Mouse (Mus musculus): ENCODE measurements around the gene Acvrl1.

The Acvrl1 gene

GRCm38 (mm10) chr15:101147115-101147909 lies 19.0 kb downstream of the Acvrl1 start:
- 0 out of 2 replicates have a peak overlapping the region, but pooled peaks have one; percentile 5 for H3K4me3 ChIP-seq (replicated peaks; ENCODE audit: low read length)
- H3K27me3 ChIP-seq (ENCODE audit: insufficient read depth, low read length), result no peaks in the 10 kb centered on the region; the same call in 1 of the 2 replicates
- H3K36me3 ChIP-seq (ENCODE audit: insufficient read depth, low read length), result no peaks in the 10 kb centered on the region
- H3K4me1 ChIP-seq (replicated peaks; ENCODE audit: low read depth, low read length), result peaks cover 59% of the 10 kb centered on the region
- TF ChIP-seq POU5F1 (IDR thresholded peaks at IDR 0.05; ENCODE audit: borderline replicate concordance, low read length) (no peak), NANOG (IDR thresholded peaks at IDR 0.05; ENCODE audit: borderline replicate concordance, low read length) (no peak), CTCF (conservative IDR thresholded peaks at IDR 0.05; ENCODE audit: low read length) (no peak)
- H3K9me3 ChIP-seq (ENCODE audit: low read length), result no peaks in the 10 kb centered on the region

GRCm38 (mm10) chr15:101147910-101148273 lies 19.6 kb downstream of the Acvrl1 start:
- TF ChIP-seq POU5F1 (IDR thresholded peaks at IDR 0.05; ENCODE audit: borderline replicate concordance, low read length), result no peak
- no peak for TF ChIP-seq NANOG (IDR thresholded peaks at IDR 0.05; ENCODE audit: borderline replicate concordance, low read length)
- TF ChIP-seq CTCF (conservative IDR thresholded peaks at IDR 0.05; ENCODE audit: low read length), result no peak
- H3K4me3 ChIP-seq (replicated peaks; ENCODE audit: low read length), result 0 out of 2 replicates have a peak overlapping the region, but pooled peaks have one; percentile 5
- no peaks in the 10 kb centered on the region for H3K9me3 ChIP-seq (ENCODE audit: low read length)
- no peaks in the 10 kb centered on the region; the same call in 1 of the 2 replicates for H3K27me3 ChIP-seq (ENCODE audit: insufficient read depth, low read length)
- peaks cover 59% of the 10 kb centered on the region for H3K4me1 ChIP-seq (replicated peaks; ENCODE audit: low read depth, low read length)
- H3K36me3 ChIP-seq (ENCODE audit: insufficient read depth, low read length), result no peaks in the 10 kb centered on the region

- Histone ChIP-seq H3K27me3 (ENCODE audit: insufficient read depth, low read length) (no peaks in the 10 kb centered on the region; the same call in 1 of the 2 replicates), H3K9me3 (ENCODE audit: low read length) (no peaks in the 10 kb centered on the region), H3K4me1 (replicated peaks; ENCODE audit: low read depth, low read length) (peaks cover 57% of the 10 kb centered on the region), H3K36me3 (ENCODE audit: insufficient read depth, low read length) (no peaks in the 10 kb centered on the region), H3K4me3 (replicated peaks; ENCODE audit: low read length) (no peak overlapping the region)
- TF ChIP-seq POU5F1 (IDR thresholded peaks at IDR 0.05; ENCODE audit: borderline replicate concordance, low read length) (no peak), CTCF (conservative IDR thresholded peaks at IDR 0.05; ENCODE audit: low read length) (peak; percentile 65), NANOG (IDR thresholded peaks at IDR 0.05; ENCODE audit: borderline replicate concordance, low read length) (no peak)
Measured at GRCm38 (mm10) chr15:101148604-101149003, 20.3 kb downstream of the Acvrl1 start.

GRCm38 (mm10) chr15:101151409-101152261 lies 23.3 kb downstream of the Acvrl1 start:
- Histone ChIP-seq H3K27me3 (ENCODE audit: insufficient read depth, low read length) (no peaks in the 10 kb centered on the region; the same call in 1 of the 2 replicates), H3K36me3 (ENCODE audit: insufficient read depth, low read length) (no peaks in the 10 kb centered on the region), H3K4me1 (replicated peaks; ENCODE audit: low read depth, low read length) (peaks cover 46% of the 10 kb centered on the region), H3K4me3 (replicated peaks; ENCODE audit: low read length) (no peak overlapping the region), H3K9me3 (ENCODE audit: low read length) (no peaks in the 10 kb centered on the region)
- TF ChIP-seq POU5F1 (IDR thresholded peaks at IDR 0.05; ENCODE audit: borderline replicate concordance, low read length), result no peak
- no peak for TF ChIP-seq NANOG (IDR thresholded peaks at IDR 0.05; ENCODE audit: borderline replicate concordance, low read length)
- TF ChIP-seq CTCF (conservative IDR thresholded peaks at IDR 0.05; ENCODE audit: low read length), result no peak

- no peaks in the 10 kb centered on the region; the same call in 1 of the 2 replicates for H3K27me3 ChIP-seq (ENCODE audit: insufficient read depth, low read length)
- peaks cover 33% of the 10 kb centered on the region for H3K4me1 ChIP-seq (replicated peaks; ENCODE audit: low read depth, low read length)
- no peak overlapping the region for H3K4me3 ChIP-seq (replicated peaks; ENCODE audit: low read length)
- H3K9me3 ChIP-seq (ENCODE audit: low read length), result no peaks in the 10 kb centered on the region
- no peak for TF ChIP-seq CTCF (conservative IDR thresholded peaks at IDR 0.05; ENCODE audit: low read length)
- no peak for TF ChIP-seq POU5F1 (IDR thresholded peaks at IDR 0.05; ENCODE audit: borderline replicate concordance, low read length)
- no peak for TF ChIP-seq NANOG (IDR thresholded peaks at IDR 0.05; ENCODE audit: borderline replicate concordance, low read length)
- no peaks in the 10 kb centered on the region for H3K36me3 ChIP-seq (ENCODE audit: insufficient read depth, low read length)
Measured at GRCm38 (mm10) chr15:101154700-101155616, 26.6 kb downstream of the Acvrl1 start.

GRCm38 (mm10) chr15:101160128-101160527 lies 31.8 kb downstream of the Acvrl1 start:
- Histone ChIP-seq H3K36me3 (ENCODE audit: insufficient read depth, low read length) (no peaks in the 10 kb centered on the region), H3K4me1 (replicated peaks; ENCODE audit: low read depth, low read length) (peaks cover 51% of the 10 kb centered on the region), H3K9me3 (ENCODE audit: low read length) (no peaks in the 10 kb centered on the region), H3K4me3 (replicated peaks; ENCODE audit: low read length) (no peak overlapping the region), H3K27me3 (ENCODE audit: insufficient read depth, low read length) (peaks cover 12% of the 10 kb centered on the region)
- no peak for TF ChIP-seq NANOG (IDR thresholded peaks at IDR 0.05; ENCODE audit: borderline replicate concordance, low read length)
- no peak for TF ChIP-seq POU5F1 (IDR thresholded peaks at IDR 0.05; ENCODE audit: borderline replicate concordance, low read length)
- TF ChIP-seq CTCF (conservative IDR thresholded peaks at IDR 0.05; ENCODE audit: low read length), result no peak

- Histone ChIP-seq H3K36me3 (ENCODE audit: insufficient read depth, low read length) (no peaks in the 10 kb centered on the region), H3K27me3 (ENCODE audit: insufficient read depth, low read length) (peaks cover 12% of the 10 kb centered on the region), H3K9me3 (ENCODE audit: low read length) (no peaks in the 10 kb centered on the region), H3K4me3 (replicated peaks; ENCODE audit: low read length) (no peak overlapping the region), H3K4me1 (replicated peaks; ENCODE audit: low read depth, low read length) (peaks cover 53% of the 10 kb centered on the region)
- TF ChIP-seq CTCF (conservative IDR thresholded peaks at IDR 0.05; ENCODE audit: low read length) (no peak), POU5F1 (IDR thresholded peaks at IDR 0.05; ENCODE audit: borderline replicate concordance, low read length) (no peak), NANOG (IDR thresholded peaks at IDR 0.05; ENCODE audit: borderline replicate concordance, low read length) (no peak)
Measured at GRCm38 (mm10) chr15:101160591-101160990, 32.3 kb downstream of the Acvrl1 start.

Measured in E14TG2a.4 (cell line).